Mouse (Mus musculus) embryonic facial prominence, embryonic 10.5 days (tissue): ENCODE results near the gene Kdr. TPM values are rescaled to one million over a fixed set of nuclear protein-coding genes. Genes with fewer than 3 reads are reported as not detected.

Experiments used
- microRNA-seq: library from miRNA; unstranded; fragments of <30 nt; microRNA quantifications from one replicate; pipeline ENCODE4, GENCODE M21; 2017
- polyA plus RNA-seq: library from polyadenylated mRNA; unstranded; fragments of >200 nt; fragmentation: Nextera tagmentation; extraction: Ambion mirVana; gene quantifications from 2 replicates; pipeline ENCODE4 v1.2.1, GENCODE M21; 2016

The Kdr gene
- polyA plus RNA-seq, 1 experiment from 2014 or later, result 25.5 TPM

Small RNA genes lying within 50 kb of the gene (microRNA-seq; reads per million reads assigned to microRNA genes)
- not detected for gene Gm25374

Other genes with a start within 250 kb of the Kdr start
- gene Srd5a3, start 161.8 kb upstream of the Kdr start, polyA plus RNA-seq, result 25.1 and 26.2 TPM in 2 replicates
- gene Tmem165, start 205.4 kb upstream of the Kdr start, polyA plus RNA-seq, result 74.0 and 74.1 TPM in 2 replicates